Mouse (Mus musculus): Measurements from ENCODE around the gene Vezt.

Gene Vezt

DNA sequence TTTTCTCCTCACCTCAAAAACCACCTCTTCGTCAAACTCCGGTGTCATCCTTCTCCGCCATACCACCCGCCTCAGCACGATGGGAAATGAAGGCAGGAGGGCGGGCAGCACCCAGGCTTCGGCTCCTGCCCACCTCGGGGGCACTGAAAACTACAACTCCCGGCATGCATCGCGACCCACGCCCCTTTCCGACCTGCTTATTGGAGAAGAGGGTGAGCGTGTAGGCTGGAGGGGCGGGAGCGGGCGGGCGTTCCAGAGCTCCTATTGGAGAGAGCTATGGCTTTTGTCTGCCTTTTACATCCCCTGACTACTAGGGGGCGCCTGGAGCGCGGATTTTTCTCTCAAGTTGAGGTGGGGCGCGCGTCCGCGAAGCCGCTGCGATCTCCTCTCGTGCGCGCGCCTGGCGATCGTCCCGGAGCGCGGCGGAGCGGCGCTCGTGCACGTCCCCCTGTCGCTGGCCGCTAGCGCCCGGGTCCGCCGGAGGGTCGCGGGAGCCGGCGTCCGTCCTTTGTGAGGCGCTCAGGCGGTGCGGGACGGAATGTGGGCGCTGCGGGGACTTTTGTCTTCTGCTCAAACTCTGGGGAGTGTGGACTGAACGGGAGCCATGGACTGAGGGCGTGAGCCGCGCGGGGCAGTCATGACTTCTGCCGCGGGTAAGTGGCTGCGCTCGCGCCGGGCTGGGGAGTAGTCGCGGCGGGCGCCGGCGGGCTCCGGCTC lies at the start of gene Vezt, which contains the start of gene Fgd6:
TSS of gene Vezt (minus strand) at position 160 of the 717 bp plus-strand sequence.
TSS of gene Fgd6 (plus strand) at position 344 of the 717 bp plus-strand sequence.
- peak; percentile 99 to 100 for DNase-seq

DNA sequence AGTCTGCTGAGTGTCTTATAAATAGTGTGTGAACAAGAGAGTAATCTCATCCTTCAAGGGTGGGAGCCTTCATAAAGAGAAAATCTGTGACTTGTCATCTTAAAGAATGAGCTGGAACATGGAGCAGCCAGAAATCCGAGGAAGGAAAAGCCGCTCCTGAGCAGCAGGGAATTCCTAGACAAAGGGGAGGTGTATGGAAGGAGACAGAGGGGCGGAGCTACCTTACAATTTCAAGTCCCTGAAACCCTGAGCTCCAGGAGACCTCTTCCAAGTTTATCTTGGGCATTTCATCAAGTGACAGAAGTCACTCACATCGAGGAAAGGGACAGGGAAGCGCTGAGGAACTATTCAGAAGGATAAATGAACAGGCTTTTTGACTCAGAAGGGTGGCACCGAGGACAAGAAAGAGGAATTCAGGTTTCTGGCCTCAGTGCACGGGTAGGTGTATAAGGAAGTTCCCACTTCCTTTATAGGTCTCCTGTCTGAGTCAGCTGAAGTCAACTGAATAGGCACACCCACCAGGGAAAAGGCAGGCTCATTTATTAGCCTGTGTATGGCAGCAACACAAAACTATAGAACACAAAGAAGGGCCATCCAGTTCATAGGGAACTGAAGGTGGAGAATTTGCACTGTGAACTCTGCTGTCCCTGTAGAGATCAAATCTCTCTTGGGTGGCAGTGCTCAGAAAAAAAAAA lies 46.6 kb upstream of the Vezt start:
- no peak for DNase-seq

DNA sequence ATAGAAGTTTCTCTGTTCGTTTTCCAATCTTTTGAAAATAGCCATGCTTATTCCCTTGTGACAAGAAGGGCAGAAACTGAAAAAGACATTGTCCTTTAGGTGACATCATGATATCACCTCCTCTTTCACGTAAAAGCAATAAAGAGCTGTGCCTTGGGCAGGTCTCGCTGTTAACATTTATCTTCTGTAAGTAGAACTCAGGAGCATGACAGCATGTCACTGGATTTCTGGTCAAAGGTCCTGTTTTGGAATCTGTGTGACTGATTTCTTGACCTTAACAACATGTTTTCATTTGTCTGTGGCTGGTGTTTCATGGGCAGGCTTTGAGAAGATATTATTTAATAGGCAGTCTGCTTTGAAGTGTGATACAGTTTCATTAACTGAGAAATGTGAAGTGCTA lies 45.1 kb upstream of the Vezt start:
- DNase-seq, result no peak

DNA sequence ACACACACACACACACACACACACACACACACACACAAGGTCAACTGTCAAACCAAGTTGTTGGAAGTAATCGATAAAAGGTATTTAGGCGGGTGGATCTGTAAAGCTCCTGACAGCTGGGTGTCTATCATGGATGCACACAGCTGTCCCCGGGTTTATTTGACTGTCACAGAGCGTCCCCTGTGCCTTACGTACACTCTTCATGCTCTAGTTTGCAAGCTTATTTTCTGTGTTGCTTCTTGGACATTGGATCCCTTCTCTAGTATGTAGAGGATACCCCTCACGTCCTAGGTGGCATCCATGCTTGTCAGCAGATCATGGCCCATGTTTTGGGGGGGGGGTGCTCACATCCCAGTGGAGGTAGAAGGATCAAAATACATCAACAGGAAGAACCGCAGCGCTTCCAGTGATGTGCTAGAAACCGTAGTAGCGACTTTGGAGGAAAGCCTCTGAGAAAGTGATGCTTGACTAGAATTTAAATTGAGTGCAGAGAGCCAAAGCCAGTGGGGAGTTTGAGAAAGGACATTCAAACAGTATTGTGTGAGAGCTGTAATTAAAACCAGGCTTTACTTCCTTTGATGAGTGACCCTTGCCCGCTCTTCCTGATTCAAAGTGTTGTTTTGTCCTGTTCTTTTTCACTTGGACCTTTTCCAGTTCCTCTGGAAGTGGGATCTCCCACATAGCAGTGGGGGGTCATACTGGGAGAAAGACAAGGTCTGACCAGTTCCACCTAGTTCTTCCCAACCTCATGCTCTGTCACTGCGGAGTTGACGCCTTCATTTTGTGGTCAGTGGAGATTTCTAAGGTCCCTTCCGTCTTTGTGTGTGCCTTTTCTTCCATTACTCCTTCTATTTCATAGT lies 41.6 kb upstream of the Vezt start:
- DNase-seq, result no peak

DNA sequence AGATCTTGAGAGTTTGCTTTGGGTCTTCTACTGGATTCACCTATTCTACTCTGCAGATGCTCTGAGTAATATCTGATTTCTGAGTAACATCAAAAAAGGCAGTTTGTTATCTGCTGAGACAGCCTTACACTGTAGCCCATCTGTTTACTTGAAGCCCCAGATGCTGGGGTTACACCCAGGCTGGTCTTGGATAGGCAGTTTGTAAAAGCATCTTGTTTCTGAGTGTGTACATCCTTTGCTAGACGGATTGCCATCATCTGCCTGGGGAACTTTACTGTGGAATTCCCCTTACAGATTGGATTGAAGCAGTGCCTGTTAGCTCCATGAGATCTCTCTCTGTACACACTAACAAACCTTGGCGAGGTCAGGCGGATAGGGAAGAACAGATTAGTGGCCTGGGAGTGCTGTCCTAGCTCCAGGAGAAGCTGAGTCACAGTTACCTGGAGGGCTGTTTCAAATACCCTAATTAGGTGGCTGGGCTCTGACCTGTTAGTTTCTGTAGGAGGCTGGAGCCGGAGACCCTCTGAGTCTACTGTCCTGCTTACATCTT lies 37.4 kb upstream of the Vezt start:
- no peak for DNase-seq

DNA sequence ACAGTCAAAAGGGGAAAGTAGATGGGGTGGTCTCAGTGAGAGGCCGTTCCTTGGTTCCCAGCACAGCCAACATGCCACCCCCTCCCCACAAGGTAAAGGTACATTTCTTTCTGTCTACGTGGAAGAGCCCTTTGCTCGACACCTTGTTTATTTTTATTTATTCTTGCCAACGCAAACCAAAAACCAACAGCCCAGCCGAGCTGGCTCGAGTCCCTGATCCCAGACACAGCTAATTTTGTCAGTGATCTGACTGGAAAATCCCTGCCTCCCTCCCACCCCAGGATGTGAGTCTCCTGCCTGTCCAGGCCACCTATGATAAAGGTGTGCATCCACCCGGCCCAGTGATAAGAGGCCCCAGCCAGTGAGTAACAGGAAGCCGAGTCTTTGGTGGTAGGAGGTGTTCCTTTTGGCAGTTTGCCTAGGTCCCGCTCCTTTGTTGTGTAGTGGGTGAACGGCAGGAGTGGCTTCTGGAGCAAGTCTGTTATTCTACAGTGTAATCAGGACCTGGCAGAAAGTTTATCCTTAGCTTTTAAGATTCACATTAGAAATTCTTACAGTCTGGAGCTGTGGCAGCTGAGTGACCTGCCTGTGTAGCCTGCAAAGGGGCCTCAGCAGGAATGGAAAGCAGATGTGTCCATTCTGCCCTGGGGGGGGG lies 36.8 kb upstream of the Vezt start:
- peak; percentile 30 to 51 for DNase-seq

DNA sequence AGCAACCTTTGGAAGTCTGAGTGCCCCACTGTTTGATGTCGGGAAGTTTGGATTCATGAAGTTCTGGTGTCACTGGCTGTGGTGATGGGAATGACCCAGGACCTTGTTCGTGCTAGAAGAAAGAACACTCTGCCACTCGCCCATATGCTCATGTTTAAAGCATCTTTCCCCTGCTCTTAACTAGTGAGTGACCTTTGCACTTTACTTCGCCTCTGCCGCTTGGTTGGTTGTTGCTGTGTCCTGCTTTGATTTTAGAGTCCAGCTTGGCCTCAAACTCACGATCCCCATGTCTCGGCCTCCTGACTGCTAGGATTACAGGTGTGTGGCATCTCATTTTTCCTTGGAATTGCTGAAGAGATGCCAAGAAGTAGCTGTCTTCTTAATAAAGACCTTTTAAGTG lies 36.0 kb upstream of the Vezt start:
- DNase-seq, result no peak

DNA sequence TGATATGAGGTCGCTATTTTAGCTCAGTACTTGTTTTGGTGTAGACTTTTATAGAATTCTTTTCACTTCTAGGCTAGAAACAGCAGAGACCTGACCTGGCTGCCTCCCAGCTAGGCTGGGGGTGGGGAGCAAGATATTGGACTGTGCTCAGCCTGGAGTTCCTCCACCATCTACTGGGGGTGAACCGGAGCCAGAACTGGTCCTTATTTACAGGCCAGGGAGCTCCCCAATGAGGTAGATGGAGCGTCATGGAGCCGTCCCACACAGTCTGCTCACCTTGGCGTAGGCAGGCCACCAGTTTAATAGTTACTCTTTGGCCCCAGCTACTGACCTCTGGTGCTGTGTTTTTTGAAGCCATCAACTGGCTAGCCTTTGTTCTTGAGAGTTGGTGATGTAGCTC lies 33.1 kb upstream of the Vezt start:
- DNase-seq, result peak; percentile 58 to 65

DNA sequence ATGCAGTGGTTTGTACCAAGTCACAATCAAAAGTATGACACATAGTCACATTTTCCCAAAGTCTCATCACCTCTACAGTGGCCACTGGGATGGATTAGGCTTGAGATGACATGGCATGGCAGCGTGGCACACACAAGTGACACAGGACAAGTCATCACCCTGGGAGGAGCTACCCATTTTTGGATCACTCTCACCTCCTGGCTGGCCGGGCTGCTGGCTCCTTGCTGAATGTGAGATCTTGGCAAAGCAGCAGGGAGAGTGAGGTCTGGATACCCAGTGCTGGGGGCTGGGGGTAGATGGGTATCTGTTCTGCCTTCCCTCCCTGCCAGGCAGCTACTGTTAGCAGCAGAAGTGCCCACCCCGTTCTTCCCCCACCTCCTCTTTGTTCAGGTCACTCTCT lies 31.3 kb upstream of the Vezt start:
- peak; percentile 24 to 41 for DNase-seq

DNA sequence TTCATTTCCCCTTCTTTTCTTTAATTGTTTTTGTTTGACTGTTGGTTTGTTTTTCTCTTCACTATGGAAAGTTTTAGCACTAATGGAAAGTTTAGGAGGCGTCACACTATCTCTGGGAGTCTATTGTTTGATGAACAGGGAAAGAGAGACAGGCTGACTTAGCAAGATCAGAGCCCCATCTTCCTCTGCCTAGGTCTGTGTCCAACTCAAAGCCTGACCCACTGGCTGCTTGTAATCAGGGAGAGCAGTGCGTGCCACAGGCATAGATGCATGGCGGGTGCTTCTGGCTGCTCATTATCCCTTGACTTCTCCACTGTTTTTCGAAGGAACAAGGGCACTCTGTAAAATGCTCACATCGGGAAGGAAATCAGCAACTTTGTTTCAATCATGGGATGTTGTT lies 26.7 kb upstream of the Vezt start:
- DNase-seq, result no peak

DNA sequence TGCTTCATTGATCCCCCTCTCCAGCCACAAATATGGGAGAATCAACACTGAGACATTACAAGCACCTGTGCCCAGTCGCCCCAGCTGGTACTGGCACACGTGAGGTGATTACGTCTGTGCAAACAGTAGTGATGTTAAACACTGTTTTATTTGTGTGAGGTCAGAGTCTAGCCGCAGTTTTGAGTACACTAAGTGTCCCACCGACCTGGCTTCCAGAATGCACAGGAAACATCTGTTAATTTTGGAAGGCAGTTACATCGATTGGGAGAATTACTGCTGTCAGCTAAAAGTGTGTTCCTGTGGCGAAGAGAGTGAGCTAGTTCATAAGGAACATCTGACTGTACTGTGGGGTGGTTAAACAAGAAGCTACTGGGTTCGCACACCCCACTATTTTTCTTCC lies 24.6 kb upstream of the Vezt start:
- no peak for DNase-seq

DNA sequence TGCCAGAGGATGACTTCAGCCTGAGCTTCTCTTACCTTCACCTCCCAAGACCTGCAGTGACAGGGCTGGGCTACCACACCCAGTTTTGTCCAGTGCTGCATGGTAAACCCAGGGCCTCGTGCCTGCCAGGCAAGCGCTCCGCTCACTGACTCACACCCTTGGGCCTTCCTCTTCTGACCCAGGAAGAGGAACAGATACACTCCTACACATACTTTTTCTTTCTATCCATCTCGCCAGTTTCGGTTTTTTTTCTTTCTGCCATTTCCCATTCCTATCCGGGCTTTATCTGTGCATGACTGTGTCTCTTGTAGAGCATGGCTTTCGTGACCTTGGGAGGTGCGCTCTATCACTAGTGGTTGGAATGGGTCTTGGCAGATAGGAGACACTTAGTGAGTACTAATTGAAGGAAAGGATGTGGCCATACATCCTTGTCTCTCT lies 24.0 kb upstream of the Vezt start:
- no peak for DNase-seq

DNA sequence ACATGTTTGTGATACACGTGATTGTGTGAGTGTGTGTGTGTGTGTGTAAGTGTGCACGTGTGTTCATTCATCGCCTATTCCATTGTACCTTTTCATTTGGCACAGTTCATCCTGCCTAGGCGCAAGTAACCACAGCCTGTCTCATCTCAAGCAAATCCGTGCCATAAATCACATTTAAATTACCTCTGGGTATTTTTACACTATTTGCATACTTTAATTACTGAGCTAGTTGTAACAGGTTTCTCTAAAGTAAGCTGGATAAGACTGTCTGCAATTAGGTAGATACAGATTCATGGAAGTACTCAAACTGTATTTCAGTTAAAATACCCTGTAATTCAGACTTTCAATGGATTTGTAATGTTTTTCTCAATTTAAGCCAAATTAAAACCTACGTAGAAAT lies 20.9 kb upstream of the Vezt start:
- DNase-seq, result no peak

DNA sequence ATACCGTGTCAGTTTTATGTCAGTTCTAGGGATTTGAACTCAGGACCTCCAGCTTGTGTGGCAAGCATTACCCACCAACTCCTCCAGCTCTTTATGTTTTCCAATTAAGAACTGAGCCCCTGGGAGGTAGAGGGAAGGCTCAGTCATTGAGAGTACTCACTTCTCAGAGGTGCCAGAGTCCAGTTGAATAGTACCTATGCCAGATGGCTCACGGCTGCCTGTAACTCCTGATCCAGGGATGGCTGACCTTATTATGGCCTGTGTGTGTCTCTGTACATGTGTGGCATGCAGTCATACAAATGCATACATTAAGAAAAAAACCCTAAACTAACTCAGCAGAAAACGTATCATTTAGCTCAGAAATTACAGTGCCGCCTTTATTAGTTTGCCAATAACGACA lies 15.1 kb upstream of the Vezt start:
- no peak for DNase-seq

DNA sequence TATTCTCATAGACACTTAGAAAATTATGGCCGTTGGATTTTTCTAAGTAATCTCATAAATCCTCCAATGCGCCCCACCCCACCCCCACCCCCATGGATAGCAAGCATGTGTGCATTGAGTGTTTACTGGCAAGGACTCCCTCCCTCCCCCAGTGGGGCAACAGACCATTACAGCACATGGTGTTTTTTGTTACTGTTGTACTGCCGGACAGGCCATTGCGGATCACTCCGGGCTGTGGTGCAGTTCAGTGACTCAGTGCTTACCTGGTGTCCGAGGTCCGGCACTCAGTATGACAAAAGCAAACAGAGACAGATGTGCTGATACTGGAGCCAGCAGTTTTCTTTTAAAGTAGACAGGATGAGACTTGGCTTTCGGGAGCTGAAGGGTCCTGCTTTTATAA lies 13.5 kb upstream of the Vezt start:
- DNase-seq, result no peak

DNA sequence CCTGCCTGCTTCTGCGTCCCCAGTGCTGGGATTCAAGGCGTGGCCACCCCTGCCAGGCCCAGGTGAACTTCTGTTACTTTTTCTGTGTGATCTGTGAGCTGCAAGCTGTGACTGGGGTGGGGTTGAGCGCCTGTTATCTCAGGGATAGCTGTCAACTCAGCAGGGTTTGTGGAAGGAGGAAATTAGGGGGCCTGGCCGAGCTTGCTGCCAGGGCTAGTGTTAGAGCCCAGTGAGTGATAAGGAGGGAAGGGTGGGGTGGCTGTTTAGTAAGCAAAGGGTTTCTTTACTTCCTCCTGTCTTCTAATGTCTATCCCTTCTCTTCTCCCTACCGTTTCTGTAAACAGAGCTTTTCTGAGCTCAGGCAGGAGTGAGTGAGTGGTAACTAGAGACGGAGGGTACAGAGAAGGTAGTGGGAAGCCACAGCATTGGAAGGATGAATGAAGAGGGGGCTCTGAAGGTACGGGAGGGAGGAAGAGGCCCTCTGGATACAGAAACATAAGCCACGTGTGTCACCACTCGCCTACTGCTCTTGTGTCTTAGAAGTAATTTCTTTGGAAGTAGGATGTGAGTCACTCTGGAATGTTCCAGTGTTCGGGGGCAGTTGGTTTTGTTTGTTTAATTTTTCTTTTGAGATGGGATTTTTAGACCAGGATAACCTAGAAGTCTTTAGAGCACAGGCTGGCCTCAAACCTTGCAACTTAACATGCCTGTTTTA lies 12.4 kb upstream of the Vezt start:
- no peak for DNase-seq

DNA sequence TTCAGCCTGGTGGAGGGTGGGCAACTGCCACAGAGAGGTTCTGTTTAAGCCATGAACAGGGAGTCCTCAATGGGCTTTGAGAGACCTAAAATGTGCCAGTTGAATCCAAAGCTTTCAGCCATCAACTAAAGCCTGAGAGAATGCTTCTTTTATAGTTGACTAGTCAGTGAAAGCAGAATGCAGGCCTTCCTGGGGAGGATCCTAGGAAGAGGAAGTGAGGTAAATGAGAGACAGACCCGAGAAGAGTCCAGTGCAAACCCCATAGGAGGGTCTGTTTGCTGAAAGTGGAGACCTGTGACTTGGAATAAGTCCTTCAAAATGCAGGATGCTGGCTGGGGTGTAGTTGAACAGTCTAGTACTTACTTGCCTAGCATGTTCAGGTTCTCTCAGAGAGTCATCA lies 11.4 kb upstream of the Vezt start:
- no peak for DNase-seq

DNA sequence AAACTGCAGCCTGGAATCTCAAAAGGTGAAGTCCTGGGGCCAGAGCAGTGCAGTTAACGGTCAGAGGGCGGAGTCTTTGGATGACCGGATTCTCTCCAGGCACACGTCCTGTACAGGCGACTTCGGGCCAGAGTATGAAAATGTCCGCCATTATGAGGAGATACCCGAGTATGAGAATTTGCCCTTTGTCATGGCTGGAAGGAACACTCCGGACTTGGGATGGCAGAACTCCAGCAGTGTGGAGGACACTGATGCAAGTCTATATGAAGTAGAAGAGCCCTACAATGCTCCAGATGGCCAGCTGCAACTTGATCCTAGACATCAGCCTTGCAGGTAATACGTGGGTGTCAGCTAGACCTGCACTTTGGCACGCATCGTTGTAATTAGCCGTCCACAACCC lies 9.7 kb upstream of the Vezt start:
- DNase-seq, result no peak

DNA sequence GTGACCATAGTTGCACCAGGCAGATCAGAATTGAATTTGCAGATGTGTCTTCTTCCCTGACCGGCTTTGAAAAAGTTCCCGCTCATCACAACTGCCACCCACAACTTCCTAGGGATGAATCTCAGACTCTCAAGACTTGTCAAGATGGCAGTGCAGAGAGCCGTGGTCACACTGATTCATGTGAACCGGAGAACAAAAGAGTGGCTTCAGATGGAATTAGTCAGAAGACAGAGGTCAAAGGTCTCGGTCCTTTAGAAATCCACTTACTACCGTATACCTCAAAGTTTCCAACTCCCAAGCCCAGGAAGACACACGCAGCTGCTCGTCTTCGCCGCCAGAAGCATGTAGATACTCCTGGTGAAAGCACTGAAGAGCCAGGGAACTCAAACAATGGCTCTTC lies 8.3 kb upstream of the Vezt start:
- DNase-seq, result no peak

DNA sequence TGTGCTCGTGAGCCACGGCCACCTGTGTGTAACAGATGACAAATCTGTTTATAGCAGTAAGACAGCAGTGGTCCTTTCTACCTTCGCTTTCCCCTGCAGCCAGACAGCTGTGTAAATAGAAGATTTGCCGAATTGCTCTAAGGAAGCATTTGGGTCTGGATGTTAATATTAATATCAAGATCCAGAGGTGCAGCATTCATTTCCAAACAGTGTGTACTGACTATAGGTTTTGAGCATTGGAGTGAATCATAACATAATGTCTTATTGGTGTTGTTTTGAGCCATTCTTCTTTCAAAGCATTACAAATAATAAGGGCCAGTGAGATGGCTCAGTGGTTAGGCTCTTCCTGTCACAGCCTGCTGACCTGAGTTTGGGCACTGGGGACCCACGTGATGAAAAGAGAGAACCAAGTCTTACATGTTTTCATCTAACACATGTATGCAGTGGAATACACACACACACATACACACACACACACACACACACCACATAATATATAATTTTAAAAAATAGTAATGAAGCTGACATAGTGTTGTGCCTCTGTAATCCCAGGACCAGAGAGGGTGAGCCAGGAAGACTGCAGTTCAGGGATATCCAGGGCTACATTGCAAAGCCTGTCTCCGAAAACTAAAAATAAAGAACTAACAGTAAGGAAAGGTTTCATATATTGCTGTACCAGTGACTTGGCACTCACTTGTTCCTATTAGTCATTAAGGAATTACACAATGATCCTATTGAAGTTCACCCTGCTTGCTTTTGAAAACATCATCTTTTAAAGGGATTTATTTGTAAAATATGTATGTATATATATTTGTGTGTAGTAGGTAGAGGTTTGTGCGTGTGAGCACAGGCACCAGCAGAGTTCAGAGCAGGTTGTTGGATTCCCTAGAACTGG lies 3.0 kb upstream of the Vezt start:
- no peak for DNase-seq

DNA sequence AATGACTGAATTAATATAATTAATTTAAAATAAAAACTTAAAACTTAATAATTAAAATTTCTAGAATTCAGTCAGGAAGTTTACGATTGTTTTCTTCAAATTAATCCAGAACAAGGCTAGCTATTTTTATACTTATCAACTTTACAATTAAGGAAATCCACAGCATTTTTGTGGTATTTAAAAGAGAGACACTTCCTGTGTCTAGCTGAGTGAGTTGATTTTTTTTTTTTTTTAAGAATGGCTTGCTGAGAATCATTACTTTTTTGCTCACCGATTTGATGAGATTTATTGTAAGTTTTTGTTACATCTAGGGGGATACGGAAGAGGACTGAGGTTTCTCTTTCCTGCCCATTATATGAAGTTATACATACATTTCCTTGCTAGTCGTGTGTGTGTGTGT lies 2.0 kb upstream of the Vezt start:
- DNase-seq, result no peak

Data from cerebellum, postnatal 25 days (tissue).